Mouse (Mus musculus) adipocyte (in vitro differentiated cells): ENCODE measurements at regions not wholly inside any gene's neighbourhood (a gene's known extent, or its start where the extent isn't known, plus 50 kb on each side); places are given as distances from the start of the nearest gene placed in this dataset.

Experiments
- DNase-seq: peaks from one replicate; pipeline ENCODE4 v3.0.0-alpha.2; 2016; ENCODE audit warnings: low spot score

DNA sequence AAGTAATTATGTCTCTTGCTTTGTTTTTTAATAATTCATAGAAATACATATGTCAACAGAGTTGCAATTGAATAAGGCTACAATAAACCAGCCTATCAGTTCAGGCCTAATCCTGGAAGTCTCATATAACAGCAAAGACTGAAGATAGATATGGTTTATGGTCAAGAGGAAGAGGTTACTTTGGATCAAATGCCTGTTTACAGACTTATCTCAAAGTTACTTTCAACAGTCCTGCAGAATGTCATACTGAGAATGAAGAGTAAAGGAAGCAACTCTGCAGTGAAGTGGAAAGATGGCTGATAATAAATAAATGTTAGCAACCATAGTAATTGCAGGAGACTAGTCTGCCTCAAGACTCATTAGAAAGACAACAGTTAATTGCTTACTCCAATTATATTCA lies 684.8 kb upstream of the Vstm2a start:
- DNase-seq: no peak

DNA sequence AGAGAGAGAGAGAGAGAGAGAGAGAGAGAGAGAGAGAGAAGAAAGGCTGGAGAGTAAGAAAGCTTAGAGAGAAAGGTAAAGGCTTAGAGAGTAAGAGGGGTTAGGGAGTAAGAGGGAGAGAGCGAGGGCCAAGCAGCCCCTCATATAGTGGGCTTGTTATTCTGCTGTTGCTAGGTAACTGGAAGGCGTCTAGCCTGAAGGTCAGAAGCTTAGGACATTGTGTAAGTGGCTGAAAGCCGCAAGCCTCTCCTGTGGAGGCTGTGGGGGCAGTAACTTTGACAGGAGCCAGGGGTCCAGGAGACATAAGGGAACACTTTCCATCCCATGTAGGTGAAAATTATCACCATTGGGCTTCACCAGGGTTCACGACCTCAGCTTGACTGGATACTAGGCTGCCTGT lies 637.6 kb upstream of the Vstm2a start:
- no peak for DNase-seq

GRCm38 (mm10) chr11:15649025-15649680 lies 608.4 kb upstream of the Vstm2a start:
- no peak for DNase-seq

GRCm38 (mm10) chr11:15689073-15689472 lies 568.5 kb upstream of the Vstm2a start:
- DNase-seq: no peak

- no peak for DNase-seq
Measured at GRCm38 (mm10) chr11:15698001-15698756, 559.3 kb upstream of the Vstm2a start.

DNA sequence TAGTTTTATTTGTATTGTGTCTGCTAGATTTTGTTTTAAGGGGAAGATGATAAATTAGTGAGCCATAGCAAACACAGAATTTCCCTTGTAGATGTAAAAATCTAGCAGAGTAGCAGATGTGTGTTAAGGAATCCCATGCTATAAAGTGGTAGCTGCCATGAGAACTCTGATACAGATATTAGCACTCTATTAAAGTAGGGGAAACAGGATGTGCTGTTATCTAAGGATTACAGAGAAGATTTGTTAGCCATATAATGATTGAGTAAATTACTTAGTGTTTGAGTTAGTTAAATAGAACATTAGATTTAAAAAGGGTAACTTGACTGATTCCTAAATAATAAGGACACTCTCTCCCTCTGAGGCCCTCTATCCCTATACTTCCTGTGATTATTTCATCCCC lies 541.5 kb upstream of the Vstm2a start:
- no peak for DNase-seq

DNA sequence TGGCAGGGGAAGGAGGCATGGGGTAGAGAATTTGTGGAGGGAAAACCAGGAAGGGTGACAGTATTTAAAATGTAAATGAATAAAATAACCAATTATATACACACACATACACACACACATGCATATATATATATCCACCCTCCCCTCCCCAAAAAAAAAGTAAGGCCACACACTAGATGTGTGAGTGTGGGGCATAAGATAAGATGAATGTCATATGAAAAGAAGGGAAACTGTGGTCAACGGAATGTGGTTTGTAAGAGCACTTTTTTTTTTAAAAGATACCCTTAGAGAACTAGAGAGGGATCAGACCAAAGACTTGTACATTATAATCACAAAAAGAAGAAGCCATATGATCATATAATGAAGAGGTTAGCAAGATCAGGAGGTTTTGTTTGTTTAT lies 540.0 kb upstream of the Vstm2a start:
- no peak for DNase-seq

DNA sequence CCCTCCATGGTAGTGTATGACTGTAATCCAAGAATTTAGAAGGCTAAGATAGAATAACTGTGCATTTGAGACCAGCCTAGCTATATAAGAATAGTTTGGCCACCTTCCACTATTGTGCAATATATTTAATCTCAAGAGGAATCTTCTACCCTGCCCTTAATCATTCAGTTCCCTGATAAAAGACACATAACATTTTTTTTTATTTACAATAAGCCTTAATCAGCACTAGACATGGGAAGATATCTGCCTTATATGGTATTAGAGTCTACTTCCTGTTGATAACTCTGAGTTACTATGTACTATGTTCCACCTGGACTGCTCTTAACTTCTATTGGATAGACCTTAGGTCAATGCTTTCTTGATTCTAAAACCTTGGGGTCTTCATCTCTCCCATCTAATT lies 519.9 kb upstream of the Vstm2a start:
- no peak for DNase-seq

DNA sequence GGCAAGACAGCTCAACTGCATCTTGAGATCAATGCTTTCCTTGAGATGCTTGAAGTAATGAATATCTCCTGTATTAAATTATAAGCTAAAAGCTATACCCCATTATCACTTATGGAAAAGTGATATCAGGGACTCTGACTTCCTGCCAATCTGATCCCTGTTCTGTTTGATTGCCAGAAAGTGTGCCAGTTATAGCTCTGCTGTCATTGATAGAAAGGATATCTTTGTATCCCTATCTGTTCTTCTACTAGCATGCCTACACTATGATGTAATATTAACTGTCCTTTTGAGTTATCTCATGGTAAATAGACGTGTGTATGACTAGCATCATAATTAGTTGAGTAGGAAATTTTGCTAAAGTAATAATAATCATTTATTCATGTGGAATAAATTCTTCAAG lies 501.5 kb upstream of the Vstm2a start:
- no peak for DNase-seq

- peak; percentile 5 for DNase-seq
Measured at GRCm38 (mm10) chr11:15769651-15770617, 487.6 kb upstream of the Vstm2a start.
